Mouse (Mus musculus): ENCODE data around the gene Tmem104. TPM values are rescaled to one million over a fixed set of nuclear protein-coding genes. Genes with fewer than 3 reads are reported as not detected.

Tmem104 gene
- polyA plus RNA-seq, 1 experiment = 24.1 TPM

DNA sequence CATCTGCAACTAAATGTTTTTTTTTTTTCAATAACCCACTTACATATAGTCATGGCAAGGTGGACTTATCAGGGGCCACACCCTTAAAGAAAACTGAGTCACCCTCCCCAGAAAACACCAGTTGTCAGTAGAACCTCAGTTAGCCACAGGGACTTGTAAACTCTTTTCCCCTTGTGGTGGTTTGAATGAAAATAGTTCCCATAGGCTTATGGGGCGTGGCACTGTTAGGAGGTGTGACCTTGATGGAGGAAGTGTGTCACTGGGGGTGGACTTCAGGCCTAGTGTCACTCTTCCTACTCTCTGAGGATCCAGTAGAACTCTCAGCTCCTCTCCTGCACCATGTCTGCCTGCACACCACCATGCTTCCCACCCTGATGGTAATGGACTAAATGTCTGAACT lies 92.4 kb downstream of the Tmem104 start:
- no peak for DNase-seq
- Histone ChIP-seq H3K4me3 (ENCODE audit: control insufficient read depth, insufficient read depth, low read length) (no peak overlapping the region), H3K27ac (ENCODE audit: control insufficient read depth, insufficient read depth, low read length) (no peak overlapping the region), H3K27me3 (ENCODE audit: control insufficient read depth, insufficient read depth, low read length) (no peaks in the 10 kb centered on the region), H3K36me3 (ENCODE audit: control insufficient read depth, insufficient read depth, low read length) (no peaks in the 10 kb centered on the region), H3K4me1 (replicated peaks; ENCODE audit: control insufficient read depth, insufficient read depth, low read length) (peaks cover 13% of the 10 kb centered on the region)
- no peak for TF ChIP-seq POLR2A (IDR thresholded peaks at IDR 0.05; ENCODE audit: control insufficient read depth, extremely low read depth, insufficient read depth, low read length, poor library complexity)
- no peak for TF ChIP-seq CTCF (IDR thresholded peaks at IDR 0.05; ENCODE audit: borderline replicate concordance, control insufficient read depth, extremely low read depth, insufficient read depth, low read length, poor library complexity)
- 81% methylated on average over 1 of the region's 1 CpGs for WGBS

DNA sequence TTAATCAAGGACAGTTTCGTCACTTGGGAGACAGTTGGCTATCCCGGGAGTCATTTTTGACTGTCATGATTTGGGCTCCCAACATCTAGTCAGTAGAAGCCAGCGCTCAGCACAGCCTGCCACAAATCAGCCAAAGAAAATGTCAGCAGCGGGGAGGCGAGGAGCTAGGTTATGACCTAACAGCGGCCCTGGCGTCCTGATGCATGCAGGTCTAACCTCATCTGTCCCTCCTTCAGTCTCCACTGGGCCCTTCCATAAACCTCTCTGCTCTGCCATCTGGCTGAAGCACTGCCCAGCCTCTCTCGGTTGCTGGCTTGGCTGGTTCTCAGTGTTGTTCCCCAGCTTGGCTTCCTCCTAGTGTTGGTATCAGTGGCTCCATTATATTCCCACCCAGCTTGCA lies 95.0 kb downstream of the Tmem104 start:
- no peak for TF ChIP-seq POLR2A (IDR thresholded peaks at IDR 0.05; ENCODE audit: control insufficient read depth, extremely low read depth, insufficient read depth, low read length, poor library complexity)
- TF ChIP-seq CTCF (IDR thresholded peaks at IDR 0.05; ENCODE audit: borderline replicate concordance, control insufficient read depth, extremely low read depth, insufficient read depth, low read length, poor library complexity) = no peak
- Histone ChIP-seq H3K27ac (ENCODE audit: control insufficient read depth, insufficient read depth, low read length) (no peak overlapping the region), H3K4me1 (replicated peaks; ENCODE audit: control insufficient read depth, insufficient read depth, low read length) (peaks cover 18% of the 10 kb centered on the region), H3K36me3 (ENCODE audit: control insufficient read depth, insufficient read depth, low read length) (no peaks in the 10 kb centered on the region), H3K27me3 (ENCODE audit: control insufficient read depth, insufficient read depth, low read length) (no peaks in the 10 kb centered on the region), H3K4me3 (ENCODE audit: control insufficient read depth, insufficient read depth, low read length) (no peak overlapping the region)
- DNase-seq = no peak
- WGBS = 90% methylated on average over 8 of the region's 8 CpGs

DNA sequence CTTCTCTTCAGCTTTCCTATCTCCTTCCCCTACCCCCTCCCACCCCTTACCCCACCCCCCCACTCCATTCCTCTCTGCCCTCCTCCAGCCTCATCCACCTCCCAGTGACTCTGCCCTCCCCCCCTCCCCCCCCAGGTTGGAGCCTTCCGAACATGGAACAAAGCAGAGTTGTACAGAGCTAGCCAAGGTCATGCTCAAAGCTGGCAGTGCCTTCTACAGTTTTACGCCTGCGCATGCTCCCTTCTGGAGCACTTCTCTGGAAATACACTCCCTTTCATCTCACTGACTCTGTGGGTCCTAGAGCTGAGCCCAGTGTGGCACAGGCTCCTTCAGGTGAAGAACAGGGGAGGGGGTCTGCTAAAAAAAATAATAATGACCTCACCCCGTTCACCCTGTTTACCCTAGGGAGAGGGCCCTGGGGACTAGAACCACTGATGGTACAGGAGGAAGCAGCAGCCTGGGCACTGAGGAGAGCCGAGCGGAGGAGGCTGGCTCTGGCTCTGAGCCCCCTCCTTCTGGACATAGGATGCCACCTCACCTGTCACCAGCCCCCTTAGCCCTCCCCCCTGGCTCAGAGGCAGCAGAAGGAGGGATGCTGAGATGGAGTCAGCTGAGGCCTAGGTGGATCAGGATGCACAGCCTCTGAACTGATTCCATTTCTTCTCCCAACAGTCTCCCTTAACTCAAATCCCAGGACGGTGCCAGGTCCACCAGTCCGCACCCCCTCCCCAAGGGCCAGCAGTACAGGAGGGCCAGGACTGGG lies 95.6 kb downstream of the Tmem104 start:
- no peak for DNase-seq
- Histone ChIP-seq H3K4me3 (ENCODE audit: control insufficient read depth, insufficient read depth, low read length) (no peak overlapping the region), H3K36me3 (ENCODE audit: control insufficient read depth, insufficient read depth, low read length) (no peaks in the 10 kb centered on the region), H3K27me3 (ENCODE audit: control insufficient read depth, insufficient read depth, low read length) (no peaks in the 10 kb centered on the region), H3K4me1 (replicated peaks; ENCODE audit: control insufficient read depth, insufficient read depth, low read length) (peaks cover 16% of the 10 kb centered on the region), H3K27ac (ENCODE audit: control insufficient read depth, insufficient read depth, low read length) (no peak overlapping the region)
- TF ChIP-seq POLR2A (IDR thresholded peaks at IDR 0.05; ENCODE audit: control insufficient read depth, extremely low read depth, insufficient read depth, low read length, poor library complexity) = no peak
- no peak for TF ChIP-seq CTCF (IDR thresholded peaks at IDR 0.05; ENCODE audit: borderline replicate concordance, control insufficient read depth, extremely low read depth, insufficient read depth, low read length, poor library complexity)
- WGBS = 97% methylated on average over 8 of the region's 8 CpGs

DNA sequence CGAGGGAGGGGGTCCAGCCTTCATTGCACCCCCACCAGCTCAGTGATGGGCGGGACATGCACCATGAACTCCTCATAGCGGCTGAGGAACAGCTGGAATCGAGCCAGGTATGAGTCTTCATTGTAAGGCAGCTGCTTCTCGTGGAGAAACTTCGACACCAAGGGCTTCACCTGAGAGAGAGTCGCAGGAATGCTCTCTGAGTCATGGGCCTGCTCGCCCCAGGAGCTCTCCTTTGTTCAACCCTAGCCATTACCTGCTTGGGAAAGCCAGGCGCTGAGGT lies 96.1 kb downstream of the Tmem104 start:
- peaks cover 16% of the 10 kb centered on the region for H3K4me1 ChIP-seq (replicated peaks; ENCODE audit: control insufficient read depth, insufficient read depth, low read length)
- H3K27ac ChIP-seq (ENCODE audit: control insufficient read depth, insufficient read depth, low read length) = no peak overlapping the region
- H3K4me3 ChIP-seq (ENCODE audit: control insufficient read depth, insufficient read depth, low read length) = no peak overlapping the region
- no peaks in the 10 kb centered on the region for H3K27me3 ChIP-seq (ENCODE audit: control insufficient read depth, insufficient read depth, low read length)
- TF ChIP-seq CTCF (IDR thresholded peaks at IDR 0.05; ENCODE audit: borderline replicate concordance, control insufficient read depth, extremely low read depth, insufficient read depth, low read length, poor library complexity) = no peak
- TF ChIP-seq POLR2A (IDR thresholded peaks at IDR 0.05; ENCODE audit: control insufficient read depth, extremely low read depth, insufficient read depth, low read length, poor library complexity) = no peak
- 94% methylated on average over 9 of the region's 9 CpGs for WGBS
- H3K36me3 ChIP-seq (ENCODE audit: control insufficient read depth, insufficient read depth, low read length) = no peaks in the 10 kb centered on the region
- no peak for DNase-seq

DNA sequence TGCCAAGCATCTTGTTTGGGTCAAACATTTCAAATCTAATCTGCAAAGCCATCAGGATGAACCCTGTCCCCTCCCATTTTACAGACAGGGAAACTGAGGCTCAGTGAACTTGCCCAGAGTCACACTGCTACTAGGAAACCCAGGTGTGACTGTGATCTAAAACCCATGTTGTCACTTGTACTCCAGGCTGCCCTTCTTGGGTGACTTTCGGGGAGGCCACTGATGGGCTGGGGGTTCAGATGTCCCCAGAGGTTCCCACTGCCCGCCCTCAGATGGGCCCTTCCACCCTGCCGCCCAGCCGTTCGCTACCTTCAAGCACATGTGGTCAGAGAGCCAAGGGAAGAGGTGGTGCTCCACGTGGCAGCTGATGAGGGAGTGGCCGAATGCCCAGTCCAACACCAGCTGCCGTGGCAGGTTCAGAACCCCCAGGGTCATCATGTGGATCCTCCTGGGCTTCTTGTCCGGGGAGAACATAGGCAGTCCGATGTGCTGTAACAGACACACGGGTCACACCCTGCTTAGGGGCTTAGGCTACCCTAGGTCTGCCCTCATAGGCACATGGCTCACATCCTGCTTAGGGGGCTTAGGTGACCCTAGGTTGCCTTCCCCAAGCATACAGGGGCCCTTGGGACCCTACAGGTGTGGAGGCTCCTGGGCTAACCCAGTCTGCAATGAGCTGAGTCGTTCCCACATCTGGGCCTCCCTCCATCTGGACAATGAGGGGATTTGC lies 96.8 kb downstream of the Tmem104 start:
- no peaks in the 10 kb centered on the region for H3K36me3 ChIP-seq (ENCODE audit: control insufficient read depth, insufficient read depth, low read length)
- DNase-seq = no peak
- no peak overlapping the region for H3K27ac ChIP-seq (ENCODE audit: control insufficient read depth, insufficient read depth, low read length)
- 93% methylated on average over 12 of the region's 12 CpGs for WGBS
- TF ChIP-seq POLR2A (IDR thresholded peaks at IDR 0.05; ENCODE audit: control insufficient read depth, extremely low read depth, insufficient read depth, low read length, poor library complexity) = no peak
- TF ChIP-seq CTCF (IDR thresholded peaks at IDR 0.05; ENCODE audit: borderline replicate concordance, control insufficient read depth, extremely low read depth, insufficient read depth, low read length, poor library complexity) = no peak
- no peaks in the 10 kb centered on the region for H3K27me3 ChIP-seq (ENCODE audit: control insufficient read depth, insufficient read depth, low read length)
- no peak overlapping the region for H3K4me3 ChIP-seq (ENCODE audit: control insufficient read depth, insufficient read depth, low read length)
- peaks cover 16% of the 10 kb centered on the region for H3K4me1 ChIP-seq (replicated peaks; ENCODE audit: control insufficient read depth, insufficient read depth, low read length)

DNA sequence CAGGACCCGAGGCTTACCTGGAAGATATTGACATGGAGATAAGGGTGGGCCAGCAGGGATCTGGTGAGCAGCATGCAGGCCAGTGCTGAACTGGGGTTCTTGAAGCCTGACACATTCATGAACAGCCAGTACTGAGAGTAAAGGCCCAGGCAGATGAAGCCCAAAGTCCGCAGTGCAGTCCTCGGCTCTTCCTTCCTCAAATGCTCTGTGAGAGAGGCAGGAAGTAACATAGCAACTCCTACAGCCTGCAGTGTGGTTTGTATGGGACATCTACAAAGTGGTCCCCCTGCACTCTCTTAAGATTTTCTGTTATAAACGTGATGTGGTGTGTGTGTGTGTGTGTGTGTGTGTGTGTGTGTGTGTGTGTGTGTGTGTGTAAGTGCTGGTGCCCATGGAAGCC lies 98.0 kb downstream of the Tmem104 start:
- TF ChIP-seq CTCF (IDR thresholded peaks at IDR 0.05; ENCODE audit: borderline replicate concordance, control insufficient read depth, extremely low read depth, insufficient read depth, low read length, poor library complexity) (no peak), POLR2A (IDR thresholded peaks at IDR 0.05; ENCODE audit: control insufficient read depth, extremely low read depth, insufficient read depth, low read length, poor library complexity) (no peak)
- Histone ChIP-seq H3K36me3 (ENCODE audit: control insufficient read depth, insufficient read depth, low read length) (no peaks in the 10 kb centered on the region), H3K4me1 (replicated peaks; ENCODE audit: control insufficient read depth, insufficient read depth, low read length) (peaks cover 16% of the 10 kb centered on the region), H3K27ac (ENCODE audit: control insufficient read depth, insufficient read depth, low read length) (no peak overlapping the region), H3K4me3 (ENCODE audit: control insufficient read depth, insufficient read depth, low read length) (no peak overlapping the region), H3K27me3 (ENCODE audit: control insufficient read depth, insufficient read depth, low read length) (no peaks in the 10 kb centered on the region)
- 21% methylated on average over 4 of the region's 4 CpGs for WGBS
- no peak for DNase-seq

All from thymus, adult 2 months (tissue).